19 mouse cellular contexts compared by ENCODE assay signal in genomic region chr14:102497179-102497578, GRCm38 (mm10).
"Had no signal": no experiment of that assay in that cellular context is flagged by ENCODE, and none has a peak within 500 bp of the region (broad histone marks: within the 10 kb centered on the region; RNA-seq: fewer than 3 reads in every experiment).

No protein-coding gene starts in this region.

- DNase-seq: layer of hippocampus, adult 9-11 months; layer of hippocampus, postnatal 36 days; liver, embryonic 13.5 days; lung, adult 2 months; right cerebral cortex, adult 18-20 months; right cerebral cortex, postnatal 14 days; right cerebral cortex, postnatal 4 days; thymus, adult 18-20 months; thymus, postnatal 36 days had no signal

- H3K4me2 ChIP-seq: intestine, embryonic 15.5 days; liver, embryonic 13.5 days; midbrain, embryonic 12.5 days; midbrain, embryonic 15.5 days; neural tube, embryonic 12.5 days; neural tube, embryonic 15.5 days; stomach, embryonic 15.5 days had no signal

- ATAC-seq: hindbrain, embryonic 16.5 days; intestine, embryonic 15.5 days; midbrain, embryonic 15.5 days had no signal

- H3K27ac ChIP-seq: intestine, embryonic 15.5 days; layer of hippocampus, adult 2 months; left cerebral cortex, adult 2 months; liver, embryonic 13.5 days; macrophage; midbrain, embryonic 12.5 days; midbrain, embryonic 15.5 days; neural tube, embryonic 12.5 days; neural tube, embryonic 15.5 days; stomach, embryonic 15.5 days had no signal

- H3K4me3 ChIP-seq: intestine, embryonic 15.5 days; layer of hippocampus, adult 2 months; left cerebral cortex, adult 2 months; liver, embryonic 13.5 days; midbrain, embryonic 12.5 days; midbrain, embryonic 15.5 days; neural tube, embryonic 12.5 days; neural tube, embryonic 15.5 days; stomach, embryonic 15.5 days had no signal

- H3K36me3 ChIP-seq: intestine, embryonic 15.5 days; liver, embryonic 13.5 days; midbrain, embryonic 12.5 days; midbrain, embryonic 15.5 days; neural tube, embryonic 12.5 days; neural tube, embryonic 15.5 days; stomach, embryonic 15.5 days had no signal

- H3K4me1 ChIP-seq: intestine, embryonic 15.5 days; liver, embryonic 13.5 days; midbrain, embryonic 12.5 days; midbrain, embryonic 15.5 days; neural tube, embryonic 12.5 days; neural tube, embryonic 15.5 days; stomach, embryonic 15.5 days had no signal

- H3K9me3 ChIP-seq: intestine, embryonic 15.5 days; liver, embryonic 13.5 days; midbrain, embryonic 12.5 days; midbrain, embryonic 15.5 days; neural tube, embryonic 12.5 days; neural tube, embryonic 15.5 days; stomach, embryonic 15.5 days had no signal

- H3K27me3 ChIP-seq: intestine, embryonic 15.5 days; liver, embryonic 13.5 days; midbrain, embryonic 12.5 days; midbrain, embryonic 15.5 days; neural tube, embryonic 12.5 days; neural tube, embryonic 15.5 days; stomach, embryonic 15.5 days had no signal

- H3K9ac ChIP-seq: intestine, embryonic 15.5 days; liver, embryonic 13.5 days; midbrain, embryonic 12.5 days; midbrain, embryonic 15.5 days; neural tube, embryonic 12.5 days; neural tube, embryonic 15.5 days; stomach, embryonic 15.5 days had no signal
